18 mouse cellular contexts compared by ENCODE assay signal in genomic region chr4:127907151-127907550, GRCm38 (mm10).
A peak's percentile ranks its signal among the peaks of the same experiment; 100 is the strongest.
DNase-seq lines count a peak whose midpoint lies in the region; ATAC-seq and TF ChIP-seq lines count a peak whose summit lies in the region.
"Had no signal": no experiment of that assay in that cellular context is flagged by ENCODE, and none has a peak within 500 bp of the region (broad histone marks: within the 10 kb centered on the region; RNA-seq: fewer than 3 reads in every experiment).

No protein-coding gene starts in this region.

- no peak overlapping the region for H3K4me2 ChIP-seq in forebrain, embryonic 14.5 days (ENCODE audit: low read length)
- H3K4me2 ChIP-seq in forebrain, embryonic 11.5 days (ENCODE audit: low read depth, low read length, severe bottlenecking), result no peak overlapping the region
- peak overlapping the region; percentile 23; the same call in 1 of the 2 replicates for H3K4me2 ChIP-seq in neural tube, embryonic 15.5 days
- H3K4me2 ChIP-seq: embryonic facial prominence, embryonic 13.5 days had no signal

- ATAC-seq in forebrain, embryonic 14.5 days, result no peak
- no peak for ATAC-seq in forebrain, embryonic 11.5 days (replicated peaks; ENCODE audit: low FRiP score)
- no peak for ATAC-seq in neural tube, embryonic 15.5 days (ENCODE audit: low FRiP score)

- DNase-seq in forebrain, embryonic 14.5 days (ENCODE audit: low spot score), result peak; percentile 59
- DNase-seq in forebrain, embryonic 11.5 days (ENCODE audit: low spot score), result no peak
- DNase-seq in layer of hippocampus, adult 2 months (ENCODE audit: low spot score in 2 of 2), result peak; percentile 15 to 16
- DNase-seq in layer of hippocampus, postnatal 25 days (ENCODE audit: extremely low spot score in 1 of 2, low spot score in 1 of 2), result no peak
- peak; percentile 14 for DNase-seq in retina, postnatal 1 day
- DNase-seq in retina, embryonic 14.5 days (ENCODE audit: low spot score), result no peak
- DNase-seq in limb, embryonic 10.5 days (ENCODE audit: low spot score), result no peak
- DNase-seq: adrenal gland, adult 8-10 months; cerebellum, adult 18-20 months; heart, adult 18-20 months; kidney, adult 18-20 months; liver; lung, adult 18-20 months; right cerebral cortex, postnatal 14 days had no signal

- H3K4me3 ChIP-seq in forebrain, embryonic 14.5 days (ENCODE audit: low read depth, low read length), result no peak overlapping the region
- no peak overlapping the region for H3K4me3 ChIP-seq in forebrain, embryonic 11.5 days (ENCODE audit: low read depth, low read length)
- no peak overlapping the region for H3K4me3 ChIP-seq in layer of hippocampus, adult 2 months
- no peak overlapping the region for H3K4me3 ChIP-seq in neural tube, embryonic 15.5 days (replicated peaks)
- no peak overlapping the region for H3K4me3 ChIP-seq in limb, embryonic 10.5 days
- H3K4me3 ChIP-seq: embryonic facial prominence, embryonic 13.5 days; midbrain, embryonic 10.5 days; myocyte had no signal

- H3K4me1 ChIP-seq in forebrain, embryonic 14.5 days (ENCODE audit: control insufficient read depth, insufficient read depth, low read length), result no peaks in the 10 kb centered on the region
- no peaks in the 10 kb centered on the region for H3K4me1 ChIP-seq in forebrain, embryonic 11.5 days (replicated peaks; ENCODE audit: control insufficient read depth, insufficient read depth, low read length)
- H3K4me1 ChIP-seq in neural tube, embryonic 15.5 days, result peaks cover 5% of the 10 kb centered on the region; the same call in 1 of the 2 replicates
- H3K4me1 ChIP-seq in limb, embryonic 10.5 days, result no peaks in the 10 kb centered on the region
- H3K4me1 ChIP-seq: midbrain, embryonic 10.5 days had no signal

- H3K9ac ChIP-seq in forebrain, embryonic 14.5 days (ENCODE audit: low read length), result no peak overlapping the region
- H3K9ac ChIP-seq in forebrain, embryonic 11.5 days (ENCODE audit: low read length), result no peak overlapping the region
- H3K9ac ChIP-seq in neural tube, embryonic 15.5 days (replicated peaks), result no peak overlapping the region
- H3K9ac ChIP-seq: embryonic facial prominence, embryonic 13.5 days had no signal

- no peaks in the 10 kb centered on the region for H3K27me3 ChIP-seq in forebrain, embryonic 14.5 days (replicated peaks; ENCODE audit: control insufficient read depth, insufficient read depth, low read length)
- no peaks in the 10 kb centered on the region for H3K27me3 ChIP-seq in forebrain, embryonic 11.5 days (ENCODE audit: control insufficient read depth, insufficient read depth, low read length)
- no peaks in the 10 kb centered on the region for H3K27me3 ChIP-seq in neural tube, embryonic 15.5 days (replicated peaks)
- no peaks in the 10 kb centered on the region for H3K27me3 ChIP-seq in limb, embryonic 10.5 days (ENCODE audit: low read depth, poor library complexity, severe bottlenecking)
- H3K27me3 ChIP-seq: embryonic facial prominence, embryonic 13.5 days had no signal

- 0 out of 2 replicates have a peak overlapping the region, but pooled peaks have one; percentile 14 for H3K27ac ChIP-seq in forebrain, embryonic 14.5 days (ENCODE audit: low read depth, low read length)
- no peak overlapping the region for H3K27ac ChIP-seq in forebrain, embryonic 11.5 days (ENCODE audit: low read depth, low read length)
- H3K27ac ChIP-seq in layer of hippocampus, adult 2 months, result no peak overlapping the region
- H3K27ac ChIP-seq in neural tube, embryonic 15.5 days (replicated peaks), result no peak overlapping the region
- H3K27ac ChIP-seq in limb, embryonic 10.5 days, result no peak overlapping the region
- H3K27ac ChIP-seq: embryonic facial prominence, embryonic 13.5 days; midbrain, embryonic 10.5 days had no signal

- no peak for TF ChIP-seq CTCF in layer of hippocampus, adult 2 months (conservative IDR thresholded peaks at IDR 0.05)

- WGBS in forebrain, embryonic 14.5 days, result 57% methylated on average over 8 of the region's 8 CpGs
- 82% methylated on average over 8 of the region's 8 CpGs for WGBS in forebrain, embryonic 11.5 days
- WGBS in neural tube, embryonic 15.5 days, result 41% methylated on average over 8 of the region's 8 CpGs
- WGBS in limb, embryonic 10.5 days, result 90% methylated on average over 8 of the region's 8 CpGs

- no peaks in the 10 kb centered on the region for H3K36me3 ChIP-seq in forebrain, embryonic 14.5 days (ENCODE audit: control insufficient read depth, insufficient read depth, low read length)
- no peaks in the 10 kb centered on the region for H3K36me3 ChIP-seq in forebrain, embryonic 11.5 days (ENCODE audit: control insufficient read depth, insufficient read depth, low read length)
- no peaks in the 10 kb centered on the region for H3K36me3 ChIP-seq in neural tube, embryonic 15.5 days
- H3K36me3 ChIP-seq in limb, embryonic 10.5 days, result no peaks in the 10 kb centered on the region
- H3K36me3 ChIP-seq: embryonic facial prominence, embryonic 13.5 days; midbrain, embryonic 10.5 days had no signal

- H3K9me3 ChIP-seq in forebrain, embryonic 14.5 days (replicated peaks; ENCODE audit: control insufficient read depth, low read length), result no peaks in the 10 kb centered on the region
- no peaks in the 10 kb centered on the region for H3K9me3 ChIP-seq in forebrain, embryonic 11.5 days (ENCODE audit: control insufficient read depth, low read length)
- H3K9me3 ChIP-seq in neural tube, embryonic 15.5 days (replicated peaks), result no peaks in the 10 kb centered on the region
- no peaks in the 10 kb centered on the region for H3K9me3 ChIP-seq in limb, embryonic 10.5 days (replicated peaks)
- H3K9me3 ChIP-seq: embryonic facial prominence, embryonic 13.5 days; midbrain, embryonic 10.5 days had no signal

Comparison
In these comparisons a context has a peak if more than half of its experiments do, and no peak if none do; other contexts are left out.
1. DNase-seq: peak in forebrain, embryonic 14.5 days (single experiment), layer of hippocampus, adult 2 months (2 of 2) and retina, postnatal 1 day (single experiment); none in forebrain, embryonic 11.5 days (single experiment), layer of hippocampus, postnatal 25 days (0 of 2), retina, embryonic 14.5 days (single experiment) and limb, embryonic 10.5 days (single experiment).